Mouse (Mus musculus): Measurements from ENCODE around the gene Hey2. TPM values are rescaled to one million over a fixed set of nuclear protein-coding genes. Genes with fewer than 3 reads are reported as not detected.

The Hey2 gene
- total RNA-seq (2012; rRNA removed) = 0.48 and 0.71 TPM in 2 replicates

DNA sequence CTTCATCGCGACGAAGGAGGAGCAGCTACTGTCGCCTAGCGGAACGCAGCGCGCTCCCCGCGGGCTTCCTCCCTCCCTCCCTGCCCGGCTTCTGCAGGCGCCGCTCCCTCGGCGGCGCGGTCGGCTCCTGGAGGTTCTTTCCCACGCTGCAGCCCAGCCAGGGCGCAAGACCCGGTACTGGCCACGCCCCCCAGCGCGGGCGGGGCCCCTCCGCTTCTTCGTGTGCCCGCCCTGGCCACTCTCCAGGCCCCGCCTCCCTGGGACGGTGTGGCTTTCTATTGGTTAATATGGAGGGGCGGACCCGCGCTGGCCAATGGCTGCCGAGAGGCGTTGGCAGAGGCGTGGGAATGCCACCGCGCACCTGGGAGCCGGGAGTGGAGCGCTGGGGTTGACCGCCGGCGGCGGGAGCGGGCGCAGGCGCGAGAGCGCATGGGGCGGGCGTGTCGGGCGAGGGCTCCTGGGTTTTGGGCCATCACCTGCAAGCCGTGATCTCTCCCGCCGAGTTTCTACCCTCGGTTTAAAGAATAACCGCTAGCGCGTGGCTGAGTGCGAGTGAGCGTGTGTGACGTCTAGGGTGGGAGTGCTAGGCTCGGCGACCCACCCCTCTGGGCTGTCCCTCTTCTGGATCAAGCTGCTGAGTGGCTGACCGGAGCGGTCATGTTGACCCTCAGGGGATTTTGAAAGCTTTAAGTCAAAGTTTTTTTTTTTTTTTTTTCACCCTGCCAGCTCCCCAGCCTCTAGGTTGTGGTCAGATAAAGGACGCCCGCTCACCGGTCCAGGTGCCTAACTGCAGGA lies at the start of gene Hey2:
Hey2 (minus strand) TSS at position 159 of the 795 bp plus-strand sequence.
- H3K36me3 ChIP-seq (ENCODE audit: control insufficient read depth, insufficient read depth, low read length, poor library complexity, severe bottlenecking) = no peaks in the 10 kb centered on the region
- peak within 1 kb of the TSS; percentile 74 to 88 for H3K4me3 ChIP-seq (ENCODE audit: insufficient read depth in 1 of 2, low read depth in 1 of 2, low read length in 2 of 2, poor library complexity in 1 of 2, severe bottlenecking in 1 of 2)
- H3K9me3 ChIP-seq (ENCODE audit: control insufficient read depth, insufficient read depth, low read depth, low read length) = no peaks in the 10 kb centered on the region
- peak; percentile 96 for DNase-seq (ENCODE audit: low read depth, low spot score)
- no peaks in the 10 kb centered on the region for H3K4me1 ChIP-seq (ENCODE audit: control insufficient read depth in 2 of 2, insufficient read depth in 2 of 2, low read length in 2 of 2, poor library complexity in 1 of 2)
- H3K27ac ChIP-seq (ENCODE audit: insufficient read depth, low read depth, low read length, poor library complexity, severe bottlenecking) = no peak within 1 kb of the TSS
- TF ChIP-seq MAFK (IDR thresholded peaks at IDR 0.05; ENCODE audit: insufficient read depth, low read depth, low read length) (no peak), HCFC1 (IDR thresholded peaks at IDR 0.05; ENCODE audit: borderline replicate concordance, insufficient read depth, low read length) (no peak; the same call in 1 of the 2 replicates), CHD2 (IDR thresholded peaks at IDR 0.05; ENCODE audit: low read depth, low read length) (peak; percentile 54; the same call in 1 of the 2 replicates), ZNF384 (IDR thresholded peaks at IDR 0.05; ENCODE audit: low read depth, low read length) (peak; percentile 56; the same call in 1 of the 2 replicates), ZC3H11A (IDR thresholded peaks at IDR 0.05; ENCODE audit: borderline replicate concordance, low read depth, low read length) (no peak)
- in situ Hi-C loops (cut with MboI; ENCODE audit: low sequenced_read_pairs in 2 of 2, unreplicated experiment in 2 of 2) = loop anchor here (10.0 to 25.0 kb wide), 2 partner anchors 462 to 469 kb away; partner anchors contain the start of gene Hddc2 (in 1 of the 2)
- peak within 1 kb of the TSS; percentile 29 for H3K9ac ChIP-seq (ENCODE audit: insufficient read depth, low read depth, low read length, poor library complexity, severe bottlenecking)

DNA sequence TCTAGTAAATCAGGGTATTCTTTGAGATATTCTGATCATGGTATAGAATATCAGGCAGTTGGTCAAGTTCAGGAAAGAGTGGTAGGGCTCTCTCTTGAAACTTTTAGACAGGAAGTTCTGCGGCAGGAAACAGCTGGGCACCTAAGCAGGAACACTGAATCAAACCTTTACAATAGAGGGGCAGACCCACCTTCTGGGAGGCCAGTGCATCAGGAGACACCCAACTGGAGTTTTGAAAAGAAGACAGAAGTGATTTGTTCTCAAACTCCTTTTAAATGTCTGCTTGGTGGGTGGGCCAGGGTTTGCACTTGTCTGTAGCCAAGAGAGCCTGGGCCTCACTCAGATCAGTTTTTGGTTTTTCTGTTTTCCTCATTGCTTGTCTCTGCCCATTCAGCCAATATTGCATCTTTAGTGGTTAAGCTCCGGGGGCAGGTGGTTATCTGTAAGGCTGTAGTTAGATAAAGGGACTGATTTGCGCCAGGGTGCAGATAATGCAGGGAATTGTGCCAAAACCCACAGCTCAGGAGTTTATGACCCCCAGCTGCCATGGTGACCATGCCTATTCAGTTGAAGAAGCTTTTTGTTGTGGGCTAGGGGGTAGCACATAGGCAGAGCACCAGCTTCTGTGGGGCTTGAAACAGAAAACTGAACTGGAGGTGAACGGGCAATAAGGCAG lies 40.6 kb upstream of the Hey2 start:
- Histone ChIP-seq H3K4me1 (ENCODE audit: control insufficient read depth in 2 of 2, insufficient read depth in 2 of 2, low read length in 2 of 2, poor library complexity in 1 of 2) (no peaks in the 10 kb centered on the region), H3K9me3 (ENCODE audit: control insufficient read depth, insufficient read depth, low read depth, low read length) (no peaks in the 10 kb centered on the region), H3K27ac (ENCODE audit: insufficient read depth, low read depth, low read length, poor library complexity, severe bottlenecking) (no peak overlapping the region), H3K36me3 (ENCODE audit: control insufficient read depth, insufficient read depth, low read length, poor library complexity, severe bottlenecking) (no peaks in the 10 kb centered on the region), H3K9ac (ENCODE audit: insufficient read depth, low read depth, low read length, poor library complexity, severe bottlenecking) (no peak overlapping the region), H3K4me3 (ENCODE audit: insufficient read depth in 1 of 2, low read depth in 1 of 2, low read length in 2 of 2, poor library complexity in 1 of 2, severe bottlenecking in 1 of 2) (no peak overlapping the region)
- TF ChIP-seq MAFK (IDR thresholded peaks at IDR 0.05; ENCODE audit: insufficient read depth, low read depth, low read length) (no peak), ZNF384 (IDR thresholded peaks at IDR 0.05; ENCODE audit: low read depth, low read length) (no peak), HCFC1 (IDR thresholded peaks at IDR 0.05; ENCODE audit: borderline replicate concordance, insufficient read depth, low read length) (no peak), CHD2 (IDR thresholded peaks at IDR 0.05; ENCODE audit: low read depth, low read length) (no peak), ZC3H11A (IDR thresholded peaks at IDR 0.05; ENCODE audit: borderline replicate concordance, low read depth, low read length) (no peak)
- no peak for DNase-seq (ENCODE audit: low read depth, low spot score)
- in situ Hi-C loops (cut with MboI; ENCODE audit: low sequenced_read_pairs in 2 of 2, unreplicated experiment in 2 of 2) = no loop called here

DNA sequence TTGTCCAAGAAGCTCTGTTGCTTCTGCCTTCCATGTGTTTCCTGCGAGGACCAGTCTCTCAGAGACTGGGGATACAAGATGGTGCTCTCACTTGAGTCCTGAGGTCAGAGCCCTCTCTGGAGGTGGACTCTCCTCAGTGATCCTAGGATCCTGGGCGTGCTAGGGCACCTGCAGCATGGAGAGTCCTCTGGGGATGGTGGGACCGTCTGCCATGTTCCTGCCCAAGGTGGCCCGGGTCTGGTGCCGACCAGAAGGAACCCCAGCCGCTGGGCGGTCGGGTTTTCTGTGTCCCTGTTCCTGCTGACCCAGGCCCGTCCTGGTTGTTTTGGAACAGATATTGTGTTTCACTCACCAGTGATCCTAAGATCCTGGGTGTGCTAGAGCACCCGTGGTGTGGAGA lies 38.5 kb upstream of the Hey2 start:
- no peak for DNase-seq (ENCODE audit: low read depth, low spot score)
- H3K9me3 ChIP-seq (ENCODE audit: control insufficient read depth, insufficient read depth, low read depth, low read length) = no peaks in the 10 kb centered on the region
- no peaks in the 10 kb centered on the region for H3K36me3 ChIP-seq (ENCODE audit: control insufficient read depth, insufficient read depth, low read length, poor library complexity, severe bottlenecking)
- no peaks in the 10 kb centered on the region for H3K4me1 ChIP-seq (ENCODE audit: control insufficient read depth in 2 of 2, insufficient read depth in 2 of 2, low read length in 2 of 2, poor library complexity in 1 of 2)
- TF ChIP-seq HCFC1 (IDR thresholded peaks at IDR 0.05; ENCODE audit: borderline replicate concordance, insufficient read depth, low read length) (no peak), ZNF384 (IDR thresholded peaks at IDR 0.05; ENCODE audit: low read depth, low read length) (no peak), ZC3H11A (IDR thresholded peaks at IDR 0.05; ENCODE audit: borderline replicate concordance, low read depth, low read length) (no peak), CHD2 (IDR thresholded peaks at IDR 0.05; ENCODE audit: low read depth, low read length) (no peak), MAFK (IDR thresholded peaks at IDR 0.05; ENCODE audit: insufficient read depth, low read depth, low read length) (no peak)
- no peak overlapping the region for H3K4me3 ChIP-seq (ENCODE audit: insufficient read depth in 1 of 2, low read depth in 1 of 2, low read length in 2 of 2, poor library complexity in 1 of 2, severe bottlenecking in 1 of 2)
- no peak overlapping the region for H3K27ac ChIP-seq (ENCODE audit: insufficient read depth, low read depth, low read length, poor library complexity, severe bottlenecking)
- in situ Hi-C loops (cut with MboI; ENCODE audit: low sequenced_read_pairs in 2 of 2, unreplicated experiment in 2 of 2) = no loop called here
- no peak overlapping the region for H3K9ac ChIP-seq (ENCODE audit: insufficient read depth, low read depth, low read length, poor library complexity, severe bottlenecking)

DNA sequence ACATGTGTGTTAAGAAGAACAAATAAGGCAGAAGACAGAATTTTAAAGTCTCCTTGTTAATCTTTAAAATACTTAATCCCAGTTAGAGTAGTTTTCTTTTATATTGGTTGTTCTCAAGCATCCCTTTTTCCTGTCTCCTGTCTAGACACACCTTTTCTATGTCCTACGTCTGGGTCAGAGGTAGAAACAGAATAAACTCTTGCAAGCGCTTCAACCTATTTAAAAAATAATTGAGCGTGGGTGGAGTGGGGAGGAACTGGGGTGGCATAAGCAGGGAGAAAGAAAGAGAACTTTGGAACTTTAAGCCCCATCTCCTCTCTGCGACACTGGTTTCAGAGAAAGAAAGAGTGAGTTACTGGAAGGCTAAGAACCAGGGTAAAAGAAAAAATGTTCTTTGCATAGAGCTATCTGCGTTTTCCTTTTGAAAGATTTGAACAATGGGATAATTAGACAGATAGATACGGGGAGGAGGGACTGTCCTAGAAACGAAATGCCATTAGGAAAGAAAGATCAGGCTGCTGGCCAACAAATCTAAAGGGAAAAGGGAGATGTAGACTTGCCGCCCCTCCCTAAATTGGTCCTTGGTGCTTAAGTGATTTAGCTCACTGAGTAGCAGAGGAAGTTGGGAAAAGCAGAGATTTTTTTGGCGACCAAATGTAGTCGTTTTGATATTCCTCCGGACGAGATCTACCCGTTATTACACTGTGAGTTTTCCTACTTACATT lies 2.7 kb upstream of the Hey2 start:
- Histone ChIP-seq H3K4me3 (ENCODE audit: insufficient read depth in 1 of 2, low read depth in 1 of 2, low read length in 2 of 2, poor library complexity in 1 of 2, severe bottlenecking in 1 of 2) (no peak overlapping the region), H3K27ac (ENCODE audit: insufficient read depth, low read depth, low read length, poor library complexity, severe bottlenecking) (no peak overlapping the region), H3K36me3 (ENCODE audit: control insufficient read depth, insufficient read depth, low read length, poor library complexity, severe bottlenecking) (no peaks in the 10 kb centered on the region), H3K9me3 (ENCODE audit: control insufficient read depth, insufficient read depth, low read depth, low read length) (no peaks in the 10 kb centered on the region), H3K9ac (ENCODE audit: insufficient read depth, low read depth, low read length, poor library complexity, severe bottlenecking) (no peak overlapping the region), H3K4me1 (ENCODE audit: control insufficient read depth in 2 of 2, insufficient read depth in 2 of 2, low read length in 2 of 2, poor library complexity in 1 of 2) (no peaks in the 10 kb centered on the region)
- TF ChIP-seq MAFK (IDR thresholded peaks at IDR 0.05; ENCODE audit: insufficient read depth, low read depth, low read length) = no peak
- TF ChIP-seq ZC3H11A (IDR thresholded peaks at IDR 0.05; ENCODE audit: borderline replicate concordance, low read depth, low read length) = no peak
- no peak for TF ChIP-seq ZNF384 (IDR thresholded peaks at IDR 0.05; ENCODE audit: low read depth, low read length)
- no peak for TF ChIP-seq HCFC1 (IDR thresholded peaks at IDR 0.05; ENCODE audit: borderline replicate concordance, insufficient read depth, low read length)
- TF ChIP-seq CHD2 (IDR thresholded peaks at IDR 0.05; ENCODE audit: low read depth, low read length) = no peak
- DNase-seq (ENCODE audit: low read depth, low spot score) = no peak
- in situ Hi-C loops (cut with MboI; ENCODE audit: low sequenced_read_pairs in 2 of 2, unreplicated experiment in 2 of 2) = loop anchor here (10.0 to 25.0 kb wide), 2 partner anchors 460 to 467 kb away; partner anchors contain the start of gene Hddc2 (in 1 of the 2)
